Mouse (Mus musculus) embryo, embryonic 11 days (tissue): ENCODE data around the gene Itsn1.

Experiments
- DNase-seq: peaks from one replicate; pipeline ENCODE4 v3.0.0-alpha.2; 2015

Itsn1 gene

DNA sequence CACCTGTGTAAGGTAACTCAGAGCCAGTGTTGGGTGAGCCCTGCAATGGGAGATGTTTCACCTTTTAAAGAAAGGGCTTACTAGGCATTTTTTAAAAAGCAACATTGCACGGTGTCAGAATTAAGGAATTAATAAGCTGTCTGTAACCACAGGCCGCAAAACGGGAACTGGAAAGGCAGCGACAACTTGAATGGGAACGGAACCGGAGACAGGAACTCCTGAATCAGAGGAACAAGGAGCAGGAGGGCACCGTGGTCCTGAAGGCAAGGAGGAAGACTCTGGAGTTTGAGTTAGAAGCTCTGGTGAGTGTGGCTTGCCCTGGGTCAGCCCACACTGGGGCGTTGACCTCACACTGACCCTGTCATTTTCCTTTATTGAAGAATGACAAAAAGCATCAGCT is 91.2 kb downstream of the Itsn1 start:
- no peak for DNase-seq

DNA sequence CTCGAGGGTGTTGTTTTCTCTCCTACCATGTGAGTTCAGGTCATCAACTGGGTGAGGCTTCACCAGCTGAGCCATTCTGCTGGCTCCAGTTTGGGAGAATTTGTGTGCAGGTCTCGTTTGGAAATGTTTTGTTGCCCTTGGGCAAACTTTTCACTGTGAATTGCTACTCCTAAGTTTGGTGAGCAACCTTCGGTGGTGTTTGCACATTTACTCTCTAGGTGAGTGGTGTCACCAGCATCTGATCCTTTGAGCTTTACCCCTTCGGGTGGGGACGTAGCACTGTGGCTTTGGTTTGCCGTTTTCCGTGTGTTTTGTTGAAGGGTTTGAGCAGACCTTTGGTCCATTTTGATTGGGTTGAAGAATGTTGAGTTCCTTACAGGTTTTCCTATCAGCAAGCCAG is 93.2 kb downstream of the Itsn1 start:
- no peak for DNase-seq

DNA sequence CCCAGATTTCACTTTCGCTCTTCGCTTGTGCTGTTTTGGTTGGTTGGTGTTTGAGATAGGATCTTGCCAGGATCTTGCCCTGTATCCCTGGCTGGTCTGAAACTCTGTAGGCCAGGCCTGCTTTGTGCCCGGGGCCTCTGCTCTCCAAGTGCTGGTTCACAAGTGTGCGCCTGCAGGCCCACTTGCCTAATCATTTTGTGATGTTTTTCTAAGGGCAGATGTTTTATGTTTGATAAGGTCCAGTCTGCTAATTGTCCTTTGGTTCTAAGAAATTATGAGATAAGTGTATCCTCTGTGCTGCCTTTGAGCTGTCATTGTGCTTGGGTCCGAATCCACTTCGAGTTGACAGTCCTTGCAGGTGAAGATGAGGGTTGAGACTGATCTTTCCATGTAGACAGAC is 93.7 kb downstream of the Itsn1 start:
- no peak for DNase-seq

DNA sequence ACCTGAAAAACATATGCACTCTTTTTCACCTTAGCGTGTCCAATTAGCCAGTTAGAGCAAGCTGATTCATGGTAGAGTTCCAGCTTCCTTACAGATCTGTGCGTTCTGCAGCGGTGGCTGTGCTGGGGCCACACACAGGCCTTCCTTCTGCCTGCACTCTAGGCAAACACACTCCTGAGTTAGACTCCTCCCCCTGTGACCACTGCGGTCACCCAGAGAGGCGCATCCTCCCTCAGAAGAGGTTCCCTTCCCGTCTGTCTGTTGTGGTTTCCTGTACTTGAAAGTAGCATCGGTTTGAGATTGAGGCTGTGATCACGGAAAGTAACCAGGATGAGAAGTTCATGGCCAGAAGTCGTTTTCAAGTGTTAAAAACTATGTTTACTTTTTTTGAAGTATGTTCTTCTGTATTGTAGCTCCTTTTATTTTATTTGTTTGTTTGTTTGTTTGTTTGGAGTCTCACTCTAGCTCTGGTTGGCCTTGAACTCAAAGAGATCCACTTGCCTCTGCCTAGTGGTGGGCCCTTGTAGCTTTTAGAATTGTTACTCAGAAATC is 96.8 kb downstream of the Itsn1 start:
- DNase-seq: no peak

DNA sequence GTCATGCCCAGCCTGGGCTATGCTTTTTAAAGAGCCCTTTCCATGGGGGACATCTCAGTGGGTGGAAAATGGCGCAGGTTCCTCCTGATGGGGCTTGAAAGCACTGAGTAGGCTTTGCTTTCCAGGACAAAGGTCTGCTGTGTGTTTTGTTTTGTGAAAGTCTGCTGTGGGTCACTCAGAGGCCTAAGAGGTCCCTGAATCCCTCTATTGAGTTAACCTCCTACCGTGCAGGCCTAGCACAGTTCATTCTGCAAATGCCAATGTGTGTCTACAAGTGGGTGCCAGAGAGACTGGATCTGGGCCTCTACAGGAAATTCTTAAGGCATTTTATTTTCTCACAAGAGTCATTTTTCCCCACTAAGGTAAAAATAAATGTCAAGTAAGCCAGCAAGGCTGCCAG is 97.8 kb downstream of the Itsn1 start:
- DNase-seq: no peak

DNA sequence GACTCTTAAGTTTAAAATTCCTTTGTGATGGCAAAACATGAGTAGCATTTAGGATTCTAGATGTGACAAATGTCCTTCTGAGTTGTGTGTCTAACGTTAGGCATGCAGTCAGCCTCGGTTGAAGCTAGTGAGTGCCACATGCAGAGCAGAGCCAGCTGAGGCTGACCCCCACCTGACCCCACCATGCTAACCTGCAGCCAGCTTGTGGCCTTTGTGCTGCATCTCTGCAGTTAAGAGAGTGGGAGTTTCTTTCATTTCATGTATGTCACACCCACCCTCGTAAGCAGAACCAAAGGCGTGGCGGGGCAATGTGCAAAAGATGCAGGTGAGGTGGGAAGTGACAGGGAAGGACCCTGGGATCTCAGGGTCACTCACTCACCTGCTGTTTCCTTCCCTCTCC is 98.4 kb downstream of the Itsn1 start:
- no peak for DNase-seq

DNA sequence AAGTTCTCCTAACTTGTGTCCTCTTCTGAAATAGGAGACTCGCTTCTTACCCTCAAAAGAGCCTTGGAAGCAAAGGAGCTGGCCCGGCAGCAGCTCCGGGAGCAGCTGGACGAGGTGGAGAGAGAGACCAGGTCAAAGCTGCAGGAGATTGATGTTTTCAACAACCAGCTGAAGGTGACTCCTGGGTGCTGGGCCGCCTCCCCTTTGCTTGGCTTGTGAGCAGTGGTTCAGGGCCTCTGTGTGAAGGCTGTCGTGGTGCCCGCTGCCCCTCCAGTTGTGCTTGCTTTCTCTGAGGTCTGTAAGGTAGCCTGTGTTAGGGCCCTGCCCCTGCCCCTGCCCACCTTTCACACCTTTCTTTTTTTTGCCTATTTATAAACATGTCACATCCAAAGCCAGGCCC is 99.1 kb downstream of the Itsn1 start:
- DNase-seq: no peak

DNA sequence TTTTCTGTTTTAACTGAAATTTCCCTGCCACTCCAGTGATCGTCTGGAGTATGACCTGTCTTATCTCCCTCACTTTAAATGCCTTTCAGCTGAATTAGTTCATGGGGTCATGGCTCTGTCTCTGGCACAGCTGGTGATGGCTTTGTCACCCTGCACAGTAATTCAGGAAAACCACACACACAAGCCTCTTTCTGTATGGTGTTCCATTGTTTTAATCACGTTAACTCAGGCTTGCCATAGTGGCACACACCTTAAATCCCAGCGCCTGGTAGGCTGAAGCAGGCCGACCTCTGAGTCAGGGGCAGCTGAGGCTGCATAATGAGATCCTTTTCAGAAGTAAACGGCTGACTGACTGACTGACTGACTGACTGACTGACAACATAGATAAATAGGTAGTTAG is 99.5 kb downstream of the Itsn1 start:
- DNase-seq: no peak

DNA sequence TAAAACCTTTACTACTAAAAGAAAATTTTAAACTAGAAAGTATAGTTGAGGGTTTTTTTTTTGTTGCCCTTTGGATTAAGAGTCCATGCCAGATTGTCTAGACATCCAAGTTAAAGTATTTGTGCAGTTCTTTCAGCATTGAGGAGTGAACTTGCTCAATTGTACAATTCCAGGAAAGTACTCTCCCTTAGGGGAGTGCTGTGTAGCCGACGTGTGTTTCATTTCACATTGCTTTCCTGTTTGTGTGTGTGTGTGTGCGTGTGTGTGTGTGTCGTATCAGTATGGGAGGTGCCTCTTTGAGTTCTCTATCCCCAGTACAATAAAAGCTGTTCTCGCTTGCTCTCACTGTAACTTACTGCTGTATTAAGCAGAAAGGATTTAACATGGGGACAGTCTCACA is 100.0 kb downstream of the Itsn1 start:
- DNase-seq: no peak

DNA sequence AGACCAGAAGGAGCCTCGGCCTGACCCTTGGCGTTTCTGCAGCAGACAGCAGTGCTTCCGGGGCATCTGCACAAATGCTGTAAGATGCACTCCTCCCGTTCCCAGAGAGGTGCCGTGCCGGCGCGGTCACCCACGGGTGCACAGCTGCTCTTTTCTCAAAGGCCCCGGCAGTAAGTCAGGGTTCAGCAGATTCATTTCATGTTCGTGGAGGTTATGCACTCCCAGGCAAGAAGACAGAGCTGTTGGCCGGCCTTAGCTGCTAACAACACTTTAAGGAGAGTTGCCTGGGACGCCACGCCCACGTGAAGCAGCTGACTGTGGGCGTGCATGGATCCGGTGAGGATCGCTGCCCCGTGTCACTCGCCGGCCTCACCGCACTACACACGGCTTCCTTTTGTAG is 101.2 kb downstream of the Itsn1 start:
- no peak for DNase-seq

DNA sequence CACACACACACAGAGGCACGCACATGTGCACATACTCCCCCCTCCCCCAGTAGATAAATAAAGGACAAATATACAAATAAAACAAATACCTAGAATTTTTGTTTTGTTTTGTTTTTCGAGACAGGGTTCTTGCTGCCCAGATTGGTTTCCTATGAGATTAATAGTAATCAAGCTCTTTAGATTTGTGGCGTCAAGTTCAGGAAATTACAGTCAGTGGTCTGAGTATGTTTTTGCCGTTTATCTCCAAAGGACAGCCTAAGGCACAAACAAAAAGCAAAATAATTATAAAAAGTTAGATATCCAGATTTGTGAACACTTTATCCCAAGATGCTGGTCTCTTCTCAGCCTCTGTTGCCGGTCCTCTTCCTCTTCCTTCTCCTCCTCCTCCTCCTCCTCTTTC is 104.0 kb downstream of the Itsn1 start:
- no peak for DNase-seq

DNA sequence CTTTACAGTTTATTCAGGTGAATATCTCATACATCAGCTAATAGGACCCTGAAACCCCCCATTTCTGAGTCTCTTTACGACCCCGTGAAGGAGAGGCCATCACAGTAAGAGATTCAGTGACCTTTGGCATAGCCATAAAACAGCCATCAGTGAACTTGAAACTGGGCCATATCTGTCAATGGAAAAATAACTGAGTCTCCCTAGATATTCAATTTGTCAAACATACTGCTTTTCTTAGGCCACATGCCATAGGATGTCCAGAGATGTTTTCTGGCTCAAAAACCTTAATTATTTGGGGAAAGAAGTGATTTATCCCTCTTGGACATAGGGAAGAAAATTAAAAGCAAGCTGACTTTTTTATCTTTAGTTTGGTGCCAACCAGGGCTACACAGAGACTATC is 104.5 kb downstream of the Itsn1 start:
- DNase-seq: no peak

DNA sequence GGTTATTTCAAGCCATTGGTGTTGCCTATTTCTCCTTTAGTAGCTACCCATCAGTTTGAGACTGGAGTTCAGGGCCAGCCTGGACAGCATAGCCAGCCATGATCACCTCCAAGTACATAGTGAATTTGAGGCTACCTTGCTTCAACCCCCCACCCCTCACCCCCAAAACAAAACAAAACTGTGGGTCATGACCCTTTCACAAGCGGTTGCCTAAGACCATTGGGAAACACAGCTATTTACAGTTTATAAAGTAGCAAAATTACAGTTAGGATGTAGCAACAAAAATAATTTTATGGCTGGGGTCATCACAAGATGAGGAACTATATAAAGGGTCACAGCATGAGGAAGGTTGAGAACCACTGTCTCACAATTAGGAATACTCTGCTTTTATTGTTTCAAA is 104.9 kb downstream of the Itsn1 start:
- DNase-seq: no peak

DNA sequence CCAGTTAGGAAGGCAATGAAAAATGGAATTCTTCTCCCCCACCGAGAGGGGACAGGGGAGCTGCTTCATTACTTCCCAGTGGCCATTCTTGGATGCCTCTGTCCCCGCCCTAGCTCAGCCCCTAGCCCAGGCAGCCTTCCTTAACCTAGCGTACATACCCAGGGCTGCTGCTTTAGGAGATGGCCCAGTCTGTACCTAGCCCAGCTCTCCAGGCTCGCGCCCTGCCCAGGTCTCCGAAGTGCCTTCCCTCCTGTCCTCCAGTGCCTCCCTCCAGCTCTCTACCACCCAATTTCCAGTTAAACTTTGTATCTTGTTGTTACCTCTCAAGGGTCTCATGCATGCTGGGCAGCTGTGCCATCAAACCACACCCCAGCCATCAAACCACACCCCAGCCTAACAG is 106.7 kb downstream of the Itsn1 start:
- no peak for DNase-seq

DNA sequence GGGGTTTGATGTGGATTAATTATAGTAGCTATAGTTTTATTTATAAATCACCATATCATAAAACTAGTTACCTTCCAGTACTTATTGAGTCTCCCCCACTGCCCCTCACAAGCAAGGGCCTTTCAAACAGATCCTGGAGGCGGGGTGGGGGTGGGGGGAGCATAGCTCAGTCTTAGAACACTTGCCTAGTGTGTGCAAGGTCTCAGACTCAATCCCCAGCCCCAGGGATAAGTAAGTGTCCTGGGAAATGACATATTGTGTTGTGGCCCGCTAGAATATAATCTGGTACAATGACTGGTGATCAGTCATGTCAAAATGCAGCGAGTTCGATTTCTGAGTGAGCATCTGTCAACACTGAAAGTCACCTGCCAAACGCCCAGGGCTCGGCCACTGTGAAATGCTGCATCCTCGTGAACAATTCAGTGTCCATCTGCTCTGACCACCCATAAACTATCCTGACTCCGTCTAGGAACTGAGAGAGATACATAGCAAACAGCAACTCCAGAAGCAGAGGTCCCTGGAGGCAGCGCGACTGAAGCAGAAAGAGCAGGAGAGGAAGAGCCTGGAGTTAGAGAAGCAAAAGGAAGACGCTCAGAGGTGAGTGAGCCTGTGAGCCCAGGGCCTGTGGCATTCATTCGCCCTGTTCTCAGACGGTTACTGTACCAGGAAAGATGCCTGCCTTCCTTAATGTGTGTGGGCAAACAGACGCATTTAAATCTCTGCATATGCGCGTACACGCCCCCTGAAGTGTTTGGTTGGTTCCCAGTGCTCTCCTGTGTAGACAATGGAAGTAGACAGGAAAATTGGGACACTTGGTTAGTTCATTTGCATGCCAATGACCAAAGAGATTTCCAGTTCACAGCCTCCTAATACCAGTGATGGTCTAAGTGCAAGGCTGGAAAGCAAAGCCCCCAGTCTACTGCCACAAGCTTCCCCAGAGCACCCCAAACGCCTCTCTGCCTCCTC is 107.8 kb downstream of the Itsn1 start:
- peak; percentile 27 for DNase-seq

DNA sequence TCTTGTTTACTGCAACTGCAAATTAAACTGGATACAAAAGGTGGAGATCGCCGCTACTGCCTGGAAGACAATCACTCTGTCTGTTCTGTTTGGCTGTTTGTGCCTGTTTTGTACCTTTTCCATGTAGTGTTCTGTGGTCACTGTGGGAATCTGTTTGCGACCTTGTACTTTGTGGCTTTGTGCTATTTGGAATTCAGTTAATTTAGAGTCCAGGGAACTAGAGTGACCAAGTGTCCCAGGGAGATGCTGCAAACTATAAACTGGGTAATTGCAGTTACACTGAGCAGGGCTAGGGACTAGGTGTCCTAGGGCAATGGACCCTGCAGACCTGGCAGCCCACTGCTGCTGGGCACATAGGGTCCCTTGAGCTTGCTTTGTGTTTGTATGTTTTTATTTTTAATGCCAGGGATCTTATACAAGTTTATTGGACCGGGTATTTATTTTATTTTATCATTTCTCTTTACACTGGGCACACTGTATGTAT is 108.5 kb downstream of the Itsn1 start:
- DNase-seq: no peak

DNA sequence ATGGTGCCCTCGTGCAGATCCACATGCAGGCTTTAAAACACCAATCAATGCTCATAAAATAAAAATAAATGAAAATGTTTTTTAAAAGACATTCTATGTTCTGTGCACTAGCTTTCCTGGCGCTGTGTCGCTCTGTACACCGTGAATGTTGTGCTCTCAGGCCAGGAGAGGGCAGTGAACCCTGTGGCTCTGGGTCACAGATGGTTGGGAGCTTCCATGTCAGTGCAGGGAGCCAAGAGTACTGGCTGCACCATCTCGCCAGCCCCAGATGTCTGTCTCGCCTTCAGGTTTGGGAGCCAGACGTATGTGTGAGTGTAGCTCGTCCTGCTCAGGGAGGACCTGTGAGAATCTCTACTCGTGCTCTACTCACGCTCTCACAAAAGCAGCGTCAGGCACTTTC is 109.7 kb downstream of the Itsn1 start:
- DNase-seq: peak; percentile 23

DNA sequence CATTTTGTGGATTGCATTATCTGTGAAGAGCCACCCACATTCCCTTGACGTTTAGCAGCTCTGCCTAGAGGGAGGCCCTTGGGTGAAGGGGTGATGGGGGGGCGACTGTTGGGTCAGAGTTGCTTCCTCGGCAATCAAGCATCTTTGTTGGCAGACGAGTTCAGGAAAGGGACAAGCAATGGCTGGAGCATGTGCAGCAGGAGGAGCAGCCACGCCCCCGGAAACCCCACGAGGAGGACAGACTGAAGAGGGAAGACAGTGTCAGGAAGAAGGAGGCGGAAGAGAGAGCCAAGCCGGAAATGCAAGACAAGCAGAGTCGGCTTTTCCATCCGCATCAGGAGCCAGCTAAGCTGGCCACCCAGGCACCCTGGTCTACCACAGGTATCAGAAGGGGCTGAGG is 110.4 kb downstream of the Itsn1 start:
- DNase-seq: no peak

DNA sequence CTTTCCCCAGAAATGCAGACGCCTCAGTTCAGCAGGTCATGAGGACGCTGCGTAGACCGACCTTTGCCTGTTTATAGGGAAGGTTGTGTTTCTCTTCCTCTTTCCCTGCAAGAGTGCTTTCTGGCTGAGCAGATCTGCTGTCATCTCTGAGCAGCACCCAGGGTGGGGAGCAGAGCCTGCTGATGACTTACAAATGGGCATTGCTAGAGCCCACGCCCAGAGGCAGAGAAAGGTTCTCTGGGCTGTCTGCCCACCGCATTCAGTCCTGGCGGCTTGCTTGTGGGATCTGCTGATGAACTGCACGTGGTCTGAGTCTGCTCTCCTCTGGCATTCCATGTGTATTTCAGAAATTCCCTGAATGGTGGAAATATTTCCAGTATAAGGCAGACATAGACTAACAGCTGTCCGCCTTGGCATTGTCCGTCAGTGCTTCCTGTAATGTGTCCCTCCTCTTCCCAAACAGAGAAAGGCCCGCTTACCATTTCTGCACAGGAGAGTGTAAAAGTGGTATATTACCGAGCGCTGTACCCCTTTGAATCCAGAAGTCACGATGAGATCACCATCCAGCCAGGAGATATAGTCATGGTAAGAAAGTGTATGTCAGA is 112.0 kb downstream of the Itsn1 start:
- no peak for DNase-seq

DNA sequence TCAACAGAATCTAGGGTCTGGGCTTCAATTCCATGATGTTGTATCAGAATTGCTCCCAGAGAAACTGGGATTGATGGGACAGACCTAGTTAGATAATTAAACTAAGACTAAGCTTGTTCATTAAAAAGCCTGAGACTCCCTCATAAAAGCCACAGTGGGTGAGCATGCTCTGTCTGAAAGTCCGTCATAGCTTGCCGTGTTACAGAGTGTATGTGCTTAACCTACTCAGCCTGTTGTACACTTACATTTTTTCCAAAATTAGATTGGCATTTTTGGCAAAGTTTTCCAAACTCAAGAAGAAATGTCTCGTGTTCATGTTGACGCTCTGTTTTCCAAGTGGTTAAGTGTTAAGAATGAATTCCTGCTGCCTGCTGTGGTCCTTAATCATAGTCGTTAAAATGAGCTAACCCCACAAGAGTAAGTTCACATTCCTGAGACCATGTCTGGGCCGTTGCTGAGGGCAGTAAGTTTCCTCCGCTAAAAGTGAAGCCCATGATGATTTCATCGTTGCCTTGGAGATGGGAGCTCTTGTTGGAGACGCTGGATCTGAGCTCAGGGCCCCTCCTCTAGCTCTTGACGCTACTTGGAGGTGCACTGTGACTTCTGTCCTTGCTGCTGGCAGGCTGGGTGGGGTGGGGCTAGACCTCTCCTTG is 117.1 kb downstream of the Itsn1 start:
- peak; percentile 48 for DNase-seq

DNA sequence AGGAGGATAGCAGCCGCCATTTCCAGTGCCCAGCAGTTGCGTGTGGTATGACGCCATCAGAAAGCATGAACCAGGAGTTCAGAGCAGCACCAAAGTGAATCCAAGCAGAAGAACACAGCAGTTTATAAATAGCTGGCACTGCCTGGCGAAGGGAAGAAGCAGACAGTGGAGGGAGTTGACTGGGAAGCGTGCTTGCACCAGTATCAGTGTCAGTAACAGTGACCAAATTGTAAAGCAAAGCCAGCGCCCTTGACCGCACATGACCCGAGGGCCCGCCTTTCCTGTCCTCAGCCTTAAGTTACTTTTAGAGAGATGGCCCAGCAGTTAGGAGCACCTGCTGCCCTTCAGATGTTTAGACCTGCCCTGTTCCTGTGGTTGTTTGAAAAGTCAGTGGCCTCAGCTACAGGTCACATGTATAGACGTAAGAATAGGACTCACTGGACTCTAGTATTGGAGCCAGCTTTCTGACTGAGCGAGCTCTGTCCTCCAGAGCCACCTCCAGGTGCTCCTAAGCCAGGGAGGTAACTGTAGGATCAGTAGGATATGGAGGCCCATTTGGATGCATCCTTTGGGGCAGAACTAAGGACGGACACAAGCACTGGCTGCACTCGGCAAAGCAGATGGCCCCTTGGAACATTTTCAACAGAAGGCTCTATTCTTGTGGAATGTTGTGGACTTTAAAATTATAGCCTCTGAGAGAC is 118.6 kb downstream of the Itsn1 start:
- DNase-seq: no peak

DNA sequence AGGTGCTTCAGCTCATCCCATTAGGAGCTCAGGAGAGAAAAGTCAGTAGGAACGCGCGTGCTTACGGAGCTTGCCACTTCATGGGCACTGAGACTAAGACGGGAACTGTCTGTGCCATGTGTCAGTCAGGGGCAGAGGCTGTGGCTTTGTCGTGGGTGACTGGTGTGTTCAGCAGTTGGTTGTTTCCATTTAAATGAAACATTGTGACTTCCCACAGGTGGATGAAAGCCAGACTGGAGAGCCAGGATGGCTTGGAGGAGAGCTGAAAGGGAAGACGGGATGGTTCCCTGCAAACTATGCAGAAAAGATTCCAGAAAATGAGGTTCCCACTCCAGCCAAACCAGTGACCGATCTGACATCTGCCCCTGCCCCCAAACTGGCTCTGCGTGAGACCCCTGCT is 119.4 kb downstream of the Itsn1 start:
- no peak for DNase-seq
